Mouse (Mus musculus): ENCODE measurements at regions not wholly inside any gene's neighbourhood (a gene's known extent, or its start where the extent isn't known, plus 50 kb on each side); places are given as distances from the start of the nearest gene placed in this dataset.

DNA sequence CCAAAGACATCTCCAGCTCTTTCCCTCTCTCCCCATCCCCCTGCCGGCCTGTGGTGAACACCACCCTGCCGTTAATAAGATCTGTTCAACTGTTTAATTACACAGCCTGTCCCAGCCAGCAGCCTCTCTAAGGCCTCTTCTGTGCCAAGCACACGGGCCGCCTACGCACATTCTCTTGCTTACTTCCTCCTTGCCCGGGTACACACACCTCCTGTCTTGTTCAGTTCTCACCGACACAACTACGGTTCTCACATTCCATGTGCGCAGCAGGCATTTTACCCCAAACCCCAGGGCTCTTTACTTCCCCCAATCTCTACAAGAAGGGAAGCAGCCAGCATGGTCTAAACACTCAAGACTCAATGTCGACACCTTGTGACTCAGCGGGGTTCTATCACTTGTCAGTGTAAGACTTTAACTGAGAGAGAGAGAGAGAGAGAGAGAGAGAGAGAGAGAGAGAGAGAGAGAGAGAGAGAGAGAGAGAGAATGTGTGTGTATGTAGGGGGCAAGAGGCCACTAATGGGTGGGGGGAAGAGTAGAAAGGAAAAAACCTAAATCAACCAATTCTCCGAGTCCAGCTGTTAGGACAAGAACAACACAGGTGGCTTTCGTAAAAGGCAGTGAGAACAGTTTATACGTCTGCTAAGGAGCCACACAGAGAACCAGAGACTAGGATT is 120.8 kb upstream of the Klf14 start:
- no peak for TF ChIP-seq CTCF (IDR thresholded peaks at IDR 0.05; ENCODE audit: low read depth, low read length)
- TF ChIP-seq POLR2A (IDR thresholded peaks at IDR 0.05; ENCODE audit: insufficient read depth, low read length) = no peak
- no peak for TF ChIP-seq EP300 (IDR thresholded peaks at IDR 0.05; ENCODE audit: insufficient read depth, low read depth, low read length)
